Mouse (Mus musculus) bone marrow macrophage, adult 2 months (primary cell): Measurements from ENCODE around the gene Htt. TPM values are rescaled to one million over a fixed set of nuclear protein-coding genes. Genes with fewer than 3 reads are reported as not detected.

Experiments
- H3K27ac ChIP-seq: 2 replicates; pipeline ENCODE4 v1.5.1; 2012; ENCODE audit warnings: low read depth, low read length; ENCODE audit not compliant: insufficient read depth
- H3K4me1 ChIP-seq: 2 replicates; pipeline ENCODE4 v1.6.1; 2012; ENCODE audit warnings: low read length; ENCODE audit not compliant: control insufficient read depth, insufficient read depth
- H3K4me3 ChIP-seq: 2 replicates; pipeline ENCODE4 v1.5.1; 2012; ENCODE audit warnings: mild to moderate bottlenecking, low read length, moderate library complexity; ENCODE audit not compliant: insufficient read depth
- CTCF ChIP-seq: IDR thresholded peaks from 2 replicates; pipeline ENCODE4 v1.5.1; 2012; ENCODE audit warnings: low read depth, mild to moderate bottlenecking, low read length, moderate library complexity
- POLR2A ChIP-seq: IDR thresholded peaks from 2 replicates; pipeline ENCODE4 v1.6.1; 2012; ENCODE audit warnings: mild to moderate bottlenecking, low read depth, low read length, borderline replicate concordance
- polyA plus RNA-seq: library from polyadenylated mRNA; stranded (reverse); fragments of >200 nt; gene quantifications from 2 replicates; pipeline ENCODE4 v1.2.4, GENCODE M21; 2012; ENCODE audit not compliant: missing spikeins, insufficient read depth, insufficient read length

Htt gene
- polyA plus RNA-seq, 1 experiment = 24.7 TPM

DNA sequence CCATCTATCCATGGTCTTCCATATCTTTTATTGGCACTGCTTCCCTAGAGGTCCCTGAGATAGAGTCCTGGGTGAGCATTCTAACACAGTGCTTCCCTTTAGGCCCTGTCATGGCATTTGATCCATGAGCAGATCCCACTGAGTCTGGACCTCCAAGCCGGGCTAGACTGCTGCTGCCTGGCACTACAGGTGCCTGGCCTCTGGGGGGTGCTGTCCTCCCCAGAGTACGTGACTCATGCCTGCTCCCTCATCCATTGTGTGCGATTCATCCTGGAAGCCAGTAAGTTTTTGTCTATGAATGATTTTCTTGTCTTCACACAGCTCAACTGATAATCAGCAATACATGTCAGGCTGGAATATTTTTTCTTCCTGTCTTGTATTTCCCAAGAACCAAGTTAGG, 123.7 kb downstream of the Htt start:
- H3K4me3 ChIP-seq = no peak overlapping the region
- H3K4me1 ChIP-seq = no peaks in the 10 kb centered on the region
- H3K27ac ChIP-seq = no peak overlapping the region
- no peak for TF ChIP-seq POLR2A
- TF ChIP-seq CTCF = no peak

GRCm38 (mm10) chr5:34889252-34889651, 127.7 kb downstream of the Htt start:
- H3K4me3 ChIP-seq = no peak overlapping the region
- H3K27ac ChIP-seq = no peak overlapping the region
- TF ChIP-seq CTCF (no peak), POLR2A (no peak)
- H3K4me1 ChIP-seq = no peaks in the 10 kb centered on the region

DNA sequence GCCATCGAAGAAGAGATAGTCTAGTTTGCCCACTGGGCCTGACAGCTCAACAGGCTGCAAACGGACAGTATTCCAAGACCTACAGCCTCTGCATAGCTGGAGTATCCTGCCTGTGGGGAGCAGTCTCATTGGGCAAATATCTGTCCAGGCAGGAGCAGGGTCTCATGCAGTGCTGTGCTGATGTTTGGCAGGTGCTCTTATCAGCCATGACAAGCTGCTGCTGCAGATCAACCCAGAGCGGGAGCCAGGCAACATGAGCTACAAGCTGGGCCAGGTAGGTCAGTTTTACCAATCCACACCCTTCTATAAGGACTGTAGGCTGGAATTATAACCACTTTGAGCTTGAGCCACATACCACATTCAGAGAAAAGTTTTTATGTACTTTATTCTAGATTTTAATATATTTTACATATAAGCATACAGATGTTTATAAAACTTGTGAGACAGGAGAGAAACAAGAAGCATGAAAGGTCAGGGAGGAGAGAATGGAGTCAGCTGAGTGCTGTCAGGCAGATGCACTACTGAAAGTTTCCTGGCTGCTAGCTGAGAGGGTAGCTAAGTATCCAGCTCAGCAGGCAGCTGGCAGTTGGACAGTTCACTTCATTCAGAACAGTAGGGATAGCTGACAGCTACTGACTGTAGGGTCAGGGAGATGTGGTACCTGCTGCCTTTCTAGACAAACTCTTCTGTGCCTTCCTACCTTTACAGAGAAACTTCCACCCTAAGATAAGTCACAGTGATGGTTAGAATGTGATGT, 135.3 kb downstream of the Htt start:
- Histone ChIP-seq H3K27ac (no peak overlapping the region), H3K4me1 (no peaks in the 10 kb centered on the region), H3K4me3 (no peak overlapping the region)
- TF ChIP-seq POLR2A = no peak
- TF ChIP-seq CTCF = no peak

DNA sequence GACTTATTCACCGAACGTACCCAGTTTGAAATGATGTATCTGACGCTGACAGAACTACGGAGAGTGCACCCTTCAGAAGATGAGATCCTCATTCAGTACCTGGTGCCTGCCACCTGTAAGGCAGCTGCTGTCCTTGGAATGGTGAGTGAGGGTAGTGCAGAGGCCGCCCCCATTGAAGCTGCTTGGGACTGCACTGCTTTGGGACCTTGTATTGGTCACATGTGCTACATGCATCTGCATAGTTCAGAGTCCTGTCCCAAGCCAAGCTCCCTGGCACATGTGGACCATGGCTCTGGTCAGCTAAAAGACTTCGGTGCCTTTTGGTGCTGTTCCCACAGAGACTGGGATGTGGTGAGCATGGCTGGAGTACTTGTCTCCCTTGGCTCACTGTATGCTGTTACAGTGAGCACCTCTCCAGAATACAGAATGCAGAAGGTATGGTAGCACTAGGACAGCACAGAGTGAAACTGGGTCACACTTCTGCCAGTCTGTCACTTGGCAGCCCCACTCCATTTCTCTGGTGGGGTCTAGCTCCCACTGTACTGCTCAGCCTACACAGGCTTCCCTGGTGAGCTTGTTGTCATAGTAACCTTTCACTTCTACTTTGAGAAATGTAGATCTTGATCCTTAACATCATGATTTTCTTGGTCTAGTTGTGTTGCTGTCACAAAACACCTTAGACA, 138.4 kb downstream of the Htt start:
- Histone ChIP-seq H3K4me3 (no peak overlapping the region), H3K4me1 (no peaks in the 10 kb centered on the region), H3K27ac (no peak overlapping the region)
- TF ChIP-seq CTCF (no peak), POLR2A (no peak)

- no peak overlapping the region for H3K27ac ChIP-seq
These were observed 140.8 kb downstream of the Htt start for GRCm38 (mm10) chr5:34902371-34902770.

GRCm38 (mm10) chr5:34902811-34903385, 141.4 kb downstream of the Htt start:
- Histone ChIP-seq H3K4me3 (no peak overlapping the region), H3K27ac (no peak overlapping the region), H3K4me1 (peaks cover 5% of the 10 kb centered on the region)
- TF ChIP-seq POLR2A = no peak
- TF ChIP-seq CTCF = no peak

More at GRCm38 (mm10) chr5:34902371-34902770, 140.8 kb downstream of the Htt start:
- H3K4me1 ChIP-seq = peaks cover 5% of the 10 kb centered on the region
- TF ChIP-seq POLR2A = no peak
- no peak for TF ChIP-seq CTCF
- H3K4me3 ChIP-seq = no peak overlapping the region

GRCm38 (mm10) chr5:34904412-34904811, 142.9 kb downstream of the Htt start:
- H3K4me3 ChIP-seq = no peak overlapping the region
- no peak overlapping the region for H3K27ac ChIP-seq
- TF ChIP-seq CTCF (no peak), POLR2A (no peak)
- peaks cover 5% of the 10 kb centered on the region for H3K4me1 ChIP-seq

DNA sequence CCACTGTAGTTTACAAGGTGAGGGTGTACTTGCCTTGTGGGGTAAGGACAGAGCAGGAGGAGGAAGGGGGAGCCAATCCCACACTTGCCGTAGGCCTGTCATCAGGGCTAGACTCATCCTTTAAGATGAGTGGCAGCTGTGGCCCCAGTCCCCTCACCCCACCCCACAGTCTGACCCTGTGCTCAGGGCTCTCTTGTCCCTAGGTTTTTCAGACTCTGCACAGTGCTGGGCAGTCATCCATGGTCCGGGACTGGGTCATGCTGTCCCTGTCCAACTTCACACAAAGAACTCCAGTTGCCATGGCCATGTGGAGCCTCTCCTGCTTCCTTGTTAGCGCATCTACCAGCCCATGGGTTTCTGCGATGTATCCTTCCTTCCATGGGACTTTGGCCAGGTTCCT, 145.7 kb downstream of the Htt start:
- TF ChIP-seq POLR2A = no peak
- TF ChIP-seq CTCF = no peak
- H3K4me1 ChIP-seq = peaks cover 5% of the 10 kb centered on the region
- no peak overlapping the region for H3K4me3 ChIP-seq
- H3K27ac ChIP-seq = no peak overlapping the region

DNA sequence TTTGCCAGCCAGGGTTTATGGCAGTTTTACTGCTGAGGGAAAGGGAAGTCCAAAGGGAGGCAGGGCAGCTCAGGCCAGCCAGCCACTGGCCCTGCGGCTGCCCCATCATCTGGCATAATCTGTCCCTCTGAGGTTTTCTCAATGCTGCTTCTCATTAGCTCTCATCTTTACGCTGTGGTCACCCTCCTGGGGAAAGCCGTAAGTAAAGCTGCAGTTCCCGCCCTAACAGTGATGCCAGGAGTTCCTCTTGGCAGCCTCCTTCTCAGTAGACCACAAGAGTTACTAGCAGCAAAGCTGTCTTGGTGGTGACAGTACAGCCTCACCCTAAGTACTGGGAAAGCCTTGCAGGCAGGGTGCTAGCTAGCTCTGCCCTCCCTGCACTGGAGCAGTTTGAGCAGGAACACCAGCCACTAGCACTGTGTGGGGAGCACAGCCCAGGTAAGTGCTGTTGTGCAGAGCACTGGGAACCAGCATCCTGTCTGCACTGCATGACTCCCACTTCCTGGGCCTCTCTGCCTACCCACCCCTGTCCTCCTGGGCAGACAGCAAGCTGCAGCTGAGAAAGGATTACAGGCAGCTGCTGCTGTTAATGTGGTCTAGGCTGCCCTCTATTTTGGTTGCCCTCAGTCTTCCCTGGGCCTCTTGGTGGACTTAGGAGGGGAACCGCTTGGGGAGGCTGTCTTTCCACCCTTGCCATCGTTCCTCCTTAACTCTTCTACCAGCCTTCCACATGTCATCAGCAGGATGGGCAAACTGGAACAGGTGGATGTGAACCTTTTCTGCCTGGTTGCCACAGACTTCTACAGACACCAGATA, 146.6 kb downstream of the Htt start, which contains the start of gene Msantd1:
Gene Msantd1, plus strand, starts transcription at position 103 of the 816 bp plus-strand sequence.
- Histone ChIP-seq H3K27ac (no peak within 1 kb of the TSS), H3K4me3 (no peak within 1 kb of the TSS), H3K4me1 (peaks cover 5% of the 10 kb centered on the region)
- TF ChIP-seq CTCF (no peak), POLR2A (no peak)
